Mouse (Mus musculus): ENCODE data around the gene Wdr54. TPM values are rescaled to one million over a fixed set of nuclear protein-coding genes. Genes with fewer than 3 reads are reported as not detected.

Wdr54 gene
- polyA plus RNA-seq, 1 experiment from 2014 or later, result 25.7 TPM

DNA sequence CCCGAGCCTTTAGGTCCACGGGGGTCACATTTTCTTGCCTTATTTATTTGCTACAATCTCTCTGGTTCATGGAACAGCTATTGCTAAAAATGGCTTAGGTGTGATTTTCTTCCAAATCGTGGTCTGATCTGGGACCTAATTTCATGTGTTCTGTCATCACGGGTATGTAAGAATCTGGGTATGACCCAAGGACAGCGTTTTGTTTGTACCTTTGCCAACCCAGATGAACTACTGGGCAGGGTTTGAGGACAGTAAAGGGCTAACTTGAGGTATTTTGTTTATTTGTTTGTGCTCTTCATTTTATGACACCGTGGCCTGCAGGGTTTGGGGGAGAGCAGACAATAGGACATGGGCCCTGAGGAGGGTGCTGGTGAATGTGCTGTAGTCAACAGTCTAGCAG is 24.4 kb upstream of the Wdr54 start:
- Histone ChIP-seq H3K4me2 (ENCODE audit: low read depth, low read length) (peak overlapping the region; percentile 67), H3K27me3 (ENCODE audit: control insufficient read depth, insufficient read depth, low read length) (no peaks in the 10 kb centered on the region), H3K9ac (replicated peaks; ENCODE audit: low read depth, low read length) (0 out of 2 replicates have a peak overlapping the region, but pooled peaks have one; percentile 57), H3K4me1 (ENCODE audit: control insufficient read depth, insufficient read depth, low read length) (peaks cover 17% of the 10 kb centered on the region), H3K4me3 (ENCODE audit: low read depth, low read length) (peak overlapping the region; percentile 44; the same call in 1 of the 2 replicates), H3K9me3 (ENCODE audit: control insufficient read depth, low read length) (no peaks in the 10 kb centered on the region), H3K27ac (ENCODE audit: low read depth, low read length) (no peak overlapping the region), H3K36me3 (ENCODE audit: control insufficient read depth, insufficient read depth, low read length) (peaks cover 13% of the 10 kb centered on the region; the same call in 1 of the 2 replicates)
- ATAC-seq (ENCODE audit: low read depth), result no peak
- WGBS, result 84% methylated on average over 6 of the region's 6 CpGs

DNA sequence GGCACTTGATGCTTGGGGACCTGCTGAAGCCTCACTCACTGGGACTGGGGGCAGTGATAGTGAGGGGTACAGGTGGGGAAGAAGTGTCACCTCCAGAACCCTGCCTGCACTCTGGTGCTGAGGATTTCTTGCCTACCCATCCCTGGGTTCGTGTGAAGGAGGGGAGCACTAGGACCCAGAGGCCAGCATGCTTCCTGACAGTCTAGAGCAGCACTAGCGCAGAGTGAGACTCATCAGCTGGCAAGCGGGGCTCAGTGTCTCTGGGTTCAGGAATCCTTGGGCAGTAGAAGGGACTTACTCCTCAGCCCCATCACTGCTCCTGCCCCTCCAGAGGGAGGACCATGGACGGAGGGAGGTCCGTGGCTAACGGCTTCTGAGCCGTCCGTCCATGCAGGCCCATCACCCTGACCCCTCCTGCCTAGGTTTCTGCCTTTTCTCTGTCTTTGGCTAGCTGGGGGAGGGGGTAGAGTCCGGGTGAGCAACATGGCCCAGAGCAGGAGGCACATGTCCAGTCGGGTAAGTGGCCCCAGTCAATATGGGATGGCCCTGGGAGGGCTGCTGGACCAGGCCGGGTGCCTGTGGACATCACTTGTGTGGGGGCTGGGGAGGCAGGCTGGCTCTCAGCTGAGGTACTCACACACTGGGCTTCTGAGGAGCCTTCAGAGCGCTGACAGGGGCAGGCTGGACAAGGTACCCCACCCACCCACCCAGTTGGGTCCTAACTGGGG is 23.4 kb upstream of the Wdr54 start:
- peak; percentile 89 for ATAC-seq (ENCODE audit: low read depth)
- peak overlapping the region; percentile 44 for H3K4me3 ChIP-seq (ENCODE audit: low read depth, low read length)
- H3K4me1 ChIP-seq (ENCODE audit: control insufficient read depth, insufficient read depth, low read length), result peaks cover 11% of the 10 kb centered on the region
- no peaks in the 10 kb centered on the region for H3K9me3 ChIP-seq (ENCODE audit: control insufficient read depth, low read length)
- no peaks in the 10 kb centered on the region for H3K27me3 ChIP-seq (ENCODE audit: control insufficient read depth, insufficient read depth, low read length)
- 16% methylated on average over 12 of the region's 12 CpGs for WGBS
- peak overlapping the region; percentile 67 for H3K4me2 ChIP-seq (ENCODE audit: low read depth, low read length)
- H3K36me3 ChIP-seq (ENCODE audit: control insufficient read depth, insufficient read depth, low read length), result peaks cover 10% of the 10 kb centered on the region; the same call in 1 of the 2 replicates
- H3K27ac ChIP-seq (ENCODE audit: low read depth, low read length), result no peak overlapping the region
- peak overlapping the region; percentile 57 for H3K9ac ChIP-seq (replicated peaks; ENCODE audit: low read depth, low read length)

DNA sequence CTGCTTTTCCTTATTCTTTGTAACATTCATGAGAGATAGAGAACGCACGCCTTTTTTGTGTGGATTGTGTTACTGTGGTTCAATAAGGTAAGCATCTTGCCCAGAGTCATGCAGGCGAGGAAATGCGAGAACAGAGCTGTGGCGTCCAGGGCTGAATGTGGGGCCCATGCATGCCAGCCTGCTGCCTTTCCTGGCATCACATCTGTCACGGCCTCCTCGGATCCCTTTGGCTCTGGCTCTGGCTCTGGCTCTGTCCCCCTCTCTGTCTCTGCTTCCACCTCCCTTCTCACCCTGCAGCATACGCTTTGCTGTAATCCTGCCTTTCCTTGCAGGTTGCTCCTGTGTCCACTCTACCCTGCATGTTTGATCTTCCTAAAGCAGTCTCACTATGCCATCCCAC is 19.8 kb upstream of the Wdr54 start:
- ATAC-seq (ENCODE audit: low read depth), result no peak

DNA sequence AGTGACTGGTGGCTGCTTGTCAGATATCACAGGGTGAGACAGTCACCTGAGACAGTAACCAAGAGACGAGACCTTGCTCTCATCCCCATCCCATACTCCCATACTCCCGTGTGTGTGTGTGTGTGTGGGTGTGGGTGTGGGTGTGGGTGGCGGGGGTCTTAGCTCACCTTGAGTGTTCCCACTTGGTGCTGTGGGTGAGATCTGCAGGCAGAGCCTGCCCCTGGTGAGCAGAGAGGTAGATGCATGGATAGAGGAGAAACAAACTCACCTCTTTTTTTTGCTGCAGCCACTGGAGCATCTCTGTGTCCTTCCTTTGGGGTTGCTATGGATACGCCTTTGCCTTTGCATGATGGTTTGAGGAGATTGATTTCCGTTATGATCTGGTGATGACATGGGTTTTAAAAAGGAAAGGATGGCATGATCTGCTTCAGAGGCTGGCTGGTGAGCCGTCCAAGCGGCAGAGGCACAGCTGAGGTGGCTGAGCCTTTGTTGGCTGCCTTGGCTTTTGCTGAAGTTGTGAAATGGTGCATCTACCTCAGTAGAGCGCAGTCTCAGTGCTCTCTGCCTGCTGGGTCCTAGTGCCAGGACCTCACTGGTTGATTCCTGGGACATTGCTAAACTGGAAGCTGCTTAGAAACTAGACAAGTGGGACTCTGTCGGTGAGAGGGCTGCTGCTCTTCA is 16.2 kb upstream of the Wdr54 start:
- Histone ChIP-seq H3K4me3 (ENCODE audit: low read depth, low read length) (peak overlapping the region; percentile 35), H3K27me3 (ENCODE audit: control insufficient read depth, insufficient read depth, low read length) (no peaks in the 10 kb centered on the region), H3K9ac (replicated peaks; ENCODE audit: low read depth, low read length) (peak overlapping the region; percentile 46), H3K4me1 (ENCODE audit: control insufficient read depth, insufficient read depth, low read length) (peaks cover 11% of the 10 kb centered on the region; the same call in 1 of the 2 replicates), H3K4me2 (ENCODE audit: low read depth, low read length) (peak overlapping the region; percentile 44), H3K36me3 (ENCODE audit: control insufficient read depth, insufficient read depth, low read length) (no peaks in the 10 kb centered on the region), H3K27ac (ENCODE audit: low read depth, low read length) (peak overlapping the region; percentile 45), H3K9me3 (ENCODE audit: control insufficient read depth, low read length) (no peaks in the 10 kb centered on the region)
- WGBS, result 63% methylated on average over 9 of the region's 9 CpGs
- ATAC-seq (ENCODE audit: low read depth), result peak; percentile 75

More for the DNA sequence above, 19.8 kb upstream of the Wdr54 start:
- no peak overlapping the region for H3K4me3 ChIP-seq (ENCODE audit: low read depth, low read length)
- no peaks in the 10 kb centered on the region for H3K36me3 ChIP-seq (ENCODE audit: control insufficient read depth, insufficient read depth, low read length)
- 90% methylated on average over 8 of the region's 8 CpGs for WGBS
- H3K27ac ChIP-seq (ENCODE audit: low read depth, low read length), result no peak overlapping the region
- peaks cover 16% of the 10 kb centered on the region for H3K4me1 ChIP-seq (ENCODE audit: control insufficient read depth, insufficient read depth, low read length)
- no peaks in the 10 kb centered on the region for H3K9me3 ChIP-seq (ENCODE audit: control insufficient read depth, low read length)
- no peak overlapping the region for H3K4me2 ChIP-seq (ENCODE audit: low read depth, low read length)
- no peak overlapping the region for H3K9ac ChIP-seq (replicated peaks; ENCODE audit: low read depth, low read length)
- no peaks in the 10 kb centered on the region for H3K27me3 ChIP-seq (ENCODE audit: control insufficient read depth, insufficient read depth, low read length)

DNA sequence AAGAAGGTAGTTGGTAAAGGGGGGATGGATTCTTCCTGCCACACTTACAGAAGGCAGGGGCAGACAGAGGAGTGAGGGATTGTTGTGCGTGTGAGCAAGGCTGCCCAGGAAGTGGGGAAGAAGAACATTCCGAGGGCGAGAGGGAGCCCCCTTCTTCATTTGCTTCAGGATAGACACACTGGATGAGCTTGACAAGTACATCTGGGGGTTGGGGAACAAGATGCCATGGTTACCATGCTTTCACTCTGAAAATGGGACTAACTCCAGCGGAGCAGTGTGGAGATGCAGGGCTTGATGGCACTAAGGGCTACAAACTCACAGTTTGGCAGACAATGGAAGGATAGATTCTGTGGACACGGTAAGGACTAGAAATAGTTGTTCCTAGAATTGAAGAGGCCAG is 14.9 kb upstream of the Wdr54 start:
- no peak for ATAC-seq (ENCODE audit: low read depth)
- peak overlapping the region; percentile 44 for H3K4me2 ChIP-seq (ENCODE audit: low read depth, low read length)
- WGBS, result 78% methylated on average over 5 of the region's 5 CpGs
- peaks cover 21% of the 10 kb centered on the region for H3K4me1 ChIP-seq (ENCODE audit: control insufficient read depth, insufficient read depth, low read length)
- no peaks in the 10 kb centered on the region for H3K36me3 ChIP-seq (ENCODE audit: control insufficient read depth, insufficient read depth, low read length)
- H3K9me3 ChIP-seq (ENCODE audit: control insufficient read depth, low read length), result no peaks in the 10 kb centered on the region
- peak overlapping the region; percentile 3; the same call in 1 of the 2 replicates for H3K4me3 ChIP-seq (ENCODE audit: low read depth, low read length)
- H3K27me3 ChIP-seq (ENCODE audit: control insufficient read depth, insufficient read depth, low read length), result no peaks in the 10 kb centered on the region
- no peak overlapping the region for H3K9ac ChIP-seq (replicated peaks; ENCODE audit: low read depth, low read length)
- H3K27ac ChIP-seq (ENCODE audit: low read depth, low read length), result no peak overlapping the region

DNA sequence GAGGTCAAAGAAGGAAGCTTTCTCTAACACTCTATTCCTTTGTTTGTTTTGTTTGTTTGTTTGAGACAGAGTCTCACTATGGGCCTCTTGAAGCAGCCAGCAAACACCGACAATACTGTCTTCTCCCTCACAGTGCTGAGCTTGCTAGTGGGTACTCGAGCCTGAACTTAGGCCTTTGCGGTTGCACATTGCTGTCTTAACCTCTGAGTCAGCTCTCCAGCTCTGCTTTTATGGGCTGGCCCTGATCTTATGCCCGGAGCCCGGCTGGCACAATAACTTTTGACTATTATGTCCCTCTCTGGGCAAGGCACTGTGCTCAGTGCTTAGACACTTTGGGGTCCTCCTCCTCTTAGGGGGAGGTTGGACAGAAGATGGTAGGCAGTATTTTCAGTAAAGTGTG is 13.7 kb upstream of the Wdr54 start:
- no peak overlapping the region for H3K4me2 ChIP-seq (ENCODE audit: low read depth, low read length)
- H3K9ac ChIP-seq (replicated peaks; ENCODE audit: low read depth, low read length), result no peak overlapping the region
- ATAC-seq (ENCODE audit: low read depth), result no peak
- H3K36me3 ChIP-seq (ENCODE audit: control insufficient read depth, insufficient read depth, low read length), result no peaks in the 10 kb centered on the region
- no peaks in the 10 kb centered on the region for H3K9me3 ChIP-seq (ENCODE audit: control insufficient read depth, low read length)
- no peak overlapping the region for H3K27ac ChIP-seq (ENCODE audit: low read depth, low read length)
- WGBS, result 82% methylated on average over 5 of the region's 5 CpGs
- H3K4me1 ChIP-seq (ENCODE audit: control insufficient read depth, insufficient read depth, low read length), result peaks cover 21% of the 10 kb centered on the region
- H3K27me3 ChIP-seq (ENCODE audit: control insufficient read depth, insufficient read depth, low read length), result no peaks in the 10 kb centered on the region
- no peak overlapping the region for H3K4me3 ChIP-seq (ENCODE audit: low read depth, low read length)

DNA sequence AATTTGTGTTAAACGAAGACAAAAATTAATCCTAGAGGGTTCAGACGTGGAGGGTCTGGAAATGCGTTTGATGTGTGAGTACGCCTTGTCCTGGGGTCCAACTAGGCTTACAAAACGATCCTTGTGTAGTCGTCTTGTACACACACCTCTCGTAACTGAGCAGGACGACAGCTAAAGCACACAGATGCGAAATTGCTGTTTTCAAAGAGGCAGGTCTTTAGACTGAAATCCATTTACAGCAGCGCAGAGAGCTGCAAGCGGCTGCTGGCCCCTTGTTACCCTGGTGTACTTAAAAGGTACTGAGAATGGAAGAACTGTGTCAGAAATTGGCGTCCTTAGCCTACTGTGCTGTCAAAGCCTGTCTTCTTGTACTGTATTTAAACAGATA is 10.0 kb upstream of the Wdr54 start:
- WGBS, result under 1% methylated on average over 12 of the region's 12 CpGs
- Histone ChIP-seq H3K9me3 (ENCODE audit: control insufficient read depth, low read length) (no peaks in the 10 kb centered on the region), H3K27ac (ENCODE audit: low read depth, low read length) (peak overlapping the region; percentile 93), H3K27me3 (ENCODE audit: control insufficient read depth, insufficient read depth, low read length) (peaks cover 14% of the 10 kb centered on the region), H3K36me3 (ENCODE audit: control insufficient read depth, insufficient read depth, low read length) (no peaks in the 10 kb centered on the region), H3K4me3 (ENCODE audit: low read depth, low read length) (peak overlapping the region; percentile 81), H3K4me1 (ENCODE audit: control insufficient read depth, insufficient read depth, low read length) (peaks cover 20% of the 10 kb centered on the region), H3K4me2 (ENCODE audit: low read depth, low read length) (peak overlapping the region; percentile 87), H3K9ac (replicated peaks; ENCODE audit: low read depth, low read length) (peak overlapping the region; percentile 82)
- no peak; the same call in 1 of the 2 replicates for ATAC-seq (ENCODE audit: low read depth)

DNA sequence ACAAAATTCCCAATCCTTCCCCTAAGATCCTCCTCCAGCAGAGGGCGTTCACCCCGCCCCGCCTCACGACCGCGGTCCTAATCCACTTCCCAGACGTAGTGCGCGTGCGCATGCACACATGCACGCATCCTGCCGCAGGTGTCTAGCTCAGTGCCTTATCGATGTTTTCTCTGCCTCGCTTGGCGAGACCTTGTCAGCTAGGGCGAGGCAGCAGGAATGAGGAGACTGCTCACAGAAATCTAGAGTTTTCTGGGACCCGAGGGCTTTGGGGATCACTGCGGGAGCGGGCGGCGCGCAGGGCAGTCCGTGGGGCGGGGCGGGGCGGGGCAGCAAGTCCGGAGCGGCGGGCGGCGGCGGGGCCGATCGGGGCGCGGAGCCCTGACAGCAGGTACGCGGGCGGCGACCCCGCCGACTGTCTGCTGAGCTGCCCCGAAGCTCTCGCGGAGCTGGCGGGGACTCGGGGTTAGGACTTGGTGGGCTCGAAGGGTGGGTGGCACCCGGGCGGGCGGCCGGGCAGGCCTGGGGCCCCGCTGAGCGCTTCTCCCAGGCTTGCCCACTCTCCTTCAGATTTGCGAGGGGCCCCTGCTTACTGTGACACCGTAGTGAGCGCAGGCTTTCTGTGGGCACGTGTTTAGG is 9.5 kb upstream of the Wdr54 start, which contains the start of gene Dctn1:
Dctn1 (plus strand) TSS at position 314 of the 636 bp plus-strand sequence.
- Histone ChIP-seq H3K9me3 (ENCODE audit: control insufficient read depth, low read length) (no peaks in the 10 kb centered on the region), H3K4me3 (ENCODE audit: low read depth, low read length) (peak within 1 kb of the TSS; percentile 81), H3K4me1 (ENCODE audit: control insufficient read depth, insufficient read depth, low read length) (peaks cover 20% of the 10 kb centered on the region), H3K4me2 (ENCODE audit: low read depth, low read length) (peak within 1 kb of the TSS; percentile 87), H3K27ac (ENCODE audit: low read depth, low read length) (peak within 1 kb of the TSS; percentile 93), H3K9ac (replicated peaks; ENCODE audit: low read depth, low read length) (peak within 1 kb of the TSS; percentile 82), H3K36me3 (ENCODE audit: control insufficient read depth, insufficient read depth, low read length) (no peaks in the 10 kb centered on the region), H3K27me3 (ENCODE audit: control insufficient read depth, insufficient read depth, low read length) (peaks cover 19% of the 10 kb centered on the region)
- peak; percentile 84 for ATAC-seq (ENCODE audit: low read depth)
- under 1% methylated on average over 58 of the region's 58 CpGs for WGBS
